Mouse (Mus musculus): ENCODE measurements around the gene Nav1.

The Nav1 gene

GRCm38 (mm10) chr1:135550886-135551285 lies 56.2 kb downstream of the Nav1 start:
- no peak for DNase-seq (ENCODE audit: low spot score in 2 of 2)

DNA sequence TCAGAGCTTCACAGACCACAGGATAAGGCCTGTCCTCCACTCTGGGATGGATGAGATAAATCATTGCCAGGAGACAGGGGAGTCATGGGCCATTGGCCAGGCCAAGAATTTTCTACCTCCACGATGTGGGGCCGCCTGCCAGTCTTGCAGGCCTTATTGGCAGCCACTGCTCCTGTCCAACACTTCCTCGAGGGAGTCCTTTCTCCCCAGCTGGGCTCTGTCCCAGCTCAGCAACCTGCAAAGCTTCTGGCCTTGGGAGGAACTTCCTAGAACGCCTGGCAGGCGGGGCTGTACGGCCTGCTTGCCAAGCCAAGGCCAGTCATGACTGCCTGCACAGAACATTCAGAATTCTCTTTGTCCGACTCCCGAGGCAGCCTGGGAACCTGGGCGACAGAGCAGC lies 58.3 kb downstream of the Nav1 start:
- DNase-seq (ENCODE audit: low spot score in 2 of 2) = peak; percentile 73 to 83

DNA sequence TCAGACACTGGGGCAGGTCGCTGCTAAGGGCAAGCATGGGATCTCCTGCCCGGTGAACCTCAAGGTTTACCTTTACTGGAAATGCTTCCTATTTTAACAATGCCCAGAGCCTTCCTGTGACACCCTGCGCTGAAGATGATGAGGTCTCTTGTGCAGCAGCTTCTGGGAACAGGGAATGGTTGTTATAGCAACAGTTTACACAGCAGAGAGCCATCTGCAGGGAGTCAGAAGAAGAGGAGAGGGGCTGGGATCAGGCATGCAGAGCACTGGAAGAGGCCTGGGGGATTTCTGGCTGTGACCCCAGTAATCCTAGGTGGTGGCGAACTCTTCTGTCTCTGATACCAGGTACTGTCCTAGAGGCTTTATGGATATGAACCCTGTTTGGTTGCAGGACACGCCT lies 61.0 kb downstream of the Nav1 start:
- no peak for DNase-seq (ENCODE audit: low spot score in 2 of 2)

DNA sequence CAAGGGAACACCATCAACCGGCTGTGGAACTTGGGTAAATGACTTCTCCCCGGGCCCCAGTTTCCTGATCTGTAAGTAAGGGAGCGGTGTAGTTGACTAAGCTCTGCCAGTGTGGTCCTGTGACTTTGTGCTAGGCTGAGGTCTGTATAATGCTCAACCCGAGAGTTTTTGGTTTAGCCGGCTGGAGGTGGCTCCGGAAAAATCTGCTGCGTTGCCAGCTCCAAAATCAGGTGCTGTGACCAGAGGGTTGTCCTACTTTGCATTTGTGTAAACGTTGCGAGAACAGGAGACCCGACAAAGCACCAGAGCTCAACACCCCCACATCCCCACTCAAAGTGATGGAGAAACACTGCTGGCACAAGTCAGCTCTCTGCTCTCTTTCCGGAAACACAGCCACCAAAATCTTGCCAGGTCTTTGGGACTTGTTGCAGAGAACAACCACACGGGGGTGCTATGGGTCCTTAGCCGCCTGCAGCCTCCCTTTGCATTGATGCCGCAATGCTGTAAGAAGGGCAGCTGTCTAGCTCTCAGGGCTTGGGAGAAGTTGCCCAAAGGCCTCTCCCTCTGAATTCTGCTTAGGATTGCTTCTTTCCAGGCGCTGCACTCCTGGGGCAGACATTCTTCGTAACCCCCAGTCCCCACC lies 62.5 kb downstream of the Nav1 start:
- DNase-seq (ENCODE audit: low spot score in 2 of 2) = peak; percentile 75 to 84

DNA sequence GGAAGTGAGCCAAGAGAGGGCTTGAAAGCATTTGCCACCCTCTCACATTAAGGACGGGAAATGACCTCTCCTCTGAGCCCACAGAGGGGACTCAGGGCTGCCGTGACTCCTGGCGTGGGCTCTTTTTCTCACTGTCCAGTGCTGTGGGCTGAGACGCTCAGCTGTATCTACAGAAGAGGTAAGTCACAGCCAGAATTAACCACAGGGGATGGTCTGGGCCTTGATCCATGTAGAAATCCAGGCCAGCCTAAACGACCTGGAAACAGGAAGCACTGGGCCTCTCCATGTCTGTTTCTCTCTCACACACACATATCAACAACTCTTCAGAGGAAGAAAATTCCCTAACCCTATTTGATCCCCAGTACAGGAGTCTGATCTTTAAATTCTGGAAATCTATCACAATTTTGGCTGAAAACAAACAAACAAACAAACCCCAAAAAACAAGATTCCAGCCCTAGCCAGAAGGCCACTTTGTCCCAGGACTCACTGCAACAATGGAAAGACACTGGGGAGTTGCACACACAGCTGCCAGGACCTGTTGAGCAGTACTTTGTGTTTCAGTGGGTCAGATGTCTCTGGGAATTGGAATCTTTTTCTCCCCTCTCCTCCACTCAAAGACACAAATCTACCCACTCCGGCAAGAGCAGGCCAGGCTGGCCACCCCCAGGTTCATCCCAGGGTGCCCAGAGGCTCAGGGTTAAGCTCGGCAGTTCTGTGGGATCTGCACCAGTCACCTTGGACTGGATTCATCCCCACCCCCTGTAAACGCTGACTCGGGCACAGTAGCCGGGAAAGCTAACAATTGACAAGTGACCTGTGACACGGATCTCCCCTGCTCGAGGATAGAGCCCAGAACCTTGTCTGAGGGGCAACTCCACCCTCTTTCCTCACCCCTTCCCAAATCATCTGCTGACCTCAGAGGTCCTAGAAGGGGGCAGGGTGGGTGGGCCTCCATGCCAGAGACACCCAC lies 64.0 kb downstream of the Nav1 start:
- DNase-seq (ENCODE audit: low spot score in 2 of 2) = no peak

GRCm38 (mm10) chr1:135542080-135542479 lies 65.0 kb downstream of the Nav1 start:
- DNase-seq (ENCODE audit: low spot score in 2 of 2) = no peak

- peak; percentile 85 to 93 for DNase-seq (ENCODE audit: low spot score in 2 of 2)
These were observed 66.8 kb downstream of the Nav1 start for GRCm38 (mm10) chr1:135540270-135540669.

- no peak for DNase-seq (ENCODE audit: low spot score in 2 of 2)
These were observed 68.4 kb downstream of the Nav1 start for GRCm38 (mm10) chr1:135538441-135539265.

- no peak for DNase-seq (ENCODE audit: low spot score in 2 of 2)
These were observed 70.3 kb downstream of the Nav1 start for GRCm38 (mm10) chr1:135536822-135537221.

GRCm38 (mm10) chr1:135536326-135536725 lies 70.8 kb downstream of the Nav1 start:
- DNase-seq (ENCODE audit: low spot score in 2 of 2) = no peak

DNA sequence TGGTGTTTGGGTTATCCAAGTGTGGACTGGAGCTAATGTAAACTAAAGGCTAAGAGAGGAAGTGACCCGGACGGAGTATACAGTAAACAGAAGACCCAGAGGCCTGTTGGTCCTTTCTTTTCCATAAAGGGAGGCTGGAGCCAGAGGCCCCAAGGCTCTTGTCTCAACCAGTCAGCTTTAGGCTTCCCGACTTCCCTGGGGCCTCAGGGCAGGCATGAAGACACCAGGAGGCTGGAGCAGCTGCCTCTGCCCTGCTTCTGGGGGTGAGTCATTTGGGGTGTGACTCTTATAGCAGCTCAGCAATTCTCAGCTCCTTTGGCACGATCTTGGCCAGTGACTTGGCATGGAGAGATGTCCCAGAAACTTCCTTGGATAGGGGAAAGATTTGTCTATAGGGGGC lies 71.8 kb downstream of the Nav1 start:
- DNase-seq (ENCODE audit: low spot score in 2 of 2) = no peak

- no peak for DNase-seq (ENCODE audit: low spot score in 2 of 2)
These were observed 72.3 kb downstream of the Nav1 start for GRCm38 (mm10) chr1:135534782-135535181.

DNA sequence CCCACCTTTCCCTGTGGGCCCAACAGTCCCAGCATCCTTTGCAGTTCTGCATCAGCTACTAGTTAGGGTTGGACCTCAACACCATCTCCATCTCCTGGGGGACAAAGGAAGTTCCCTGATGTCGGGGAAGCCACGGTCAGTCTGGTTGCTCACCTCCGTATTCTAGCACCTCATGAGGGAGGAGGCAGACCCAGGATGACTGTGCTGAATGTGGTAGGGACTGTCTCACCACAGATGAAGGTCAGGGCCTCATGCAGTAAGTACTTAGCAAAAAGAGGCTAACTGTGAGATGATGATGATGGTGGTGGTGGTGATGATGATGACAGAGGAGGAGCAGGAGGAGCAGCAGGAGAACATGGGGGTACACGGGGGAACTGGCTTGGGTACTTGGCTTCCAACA lies 73.0 kb downstream of the Nav1 start:
- no peak for DNase-seq (ENCODE audit: low spot score in 2 of 2)

DNA sequence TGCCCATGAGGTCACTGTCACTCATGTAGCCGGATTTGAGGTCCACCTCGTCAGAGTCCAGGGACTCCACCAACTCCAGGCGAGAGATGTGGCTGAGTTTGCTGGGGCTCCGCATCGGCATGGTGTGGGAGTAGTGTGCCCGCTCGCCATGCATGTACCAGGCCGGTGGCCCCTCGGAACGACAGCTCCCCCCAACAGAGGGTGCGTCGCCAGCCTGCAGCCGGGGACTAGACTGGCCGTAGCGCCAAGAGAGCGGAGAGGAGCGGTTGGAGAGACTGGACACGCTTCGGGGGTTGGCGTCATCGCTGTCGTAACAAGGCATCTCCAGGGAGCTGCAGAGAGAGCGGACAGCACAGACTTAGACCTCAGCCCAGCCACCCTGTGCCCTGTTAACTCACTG lies 74.7 kb downstream of the Nav1 start:
- no peak for DNase-seq (ENCODE audit: low spot score in 2 of 2)

DNA sequence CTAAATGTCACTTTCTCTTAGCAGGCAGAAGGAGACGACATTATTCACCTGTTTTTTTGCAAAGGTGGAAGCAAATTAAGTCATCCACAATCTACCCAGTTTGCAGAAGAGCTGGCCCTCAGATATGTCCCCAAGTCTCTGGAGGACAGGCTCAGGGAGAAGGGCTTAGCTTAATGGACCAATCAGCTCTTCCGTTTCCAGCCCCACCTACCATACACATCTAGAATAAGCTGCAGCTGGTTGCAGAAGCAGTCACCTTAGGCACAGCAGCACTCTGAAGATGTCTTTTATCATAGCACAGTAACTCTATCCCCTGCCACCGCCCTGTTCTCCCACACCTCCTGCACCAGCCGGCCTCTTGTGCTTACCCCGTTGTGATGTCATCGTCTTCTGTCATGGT lies 75.1 kb downstream of the Nav1 start:
- no peak for DNase-seq (ENCODE audit: low spot score in 2 of 2)

GRCm38 (mm10) chr1:135531081-135531480 lies 76.0 kb downstream of the Nav1 start:
- DNase-seq (ENCODE audit: low spot score in 2 of 2) = peak; percentile 65 to 75

- DNase-seq (ENCODE audit: low spot score in 2 of 2) = no peak
These were observed 82.6 kb downstream of the Nav1 start for GRCm38 (mm10) chr1:135524518-135524860.

GRCm38 (mm10) chr1:135523780-135524517 lies 83.1 kb downstream of the Nav1 start:
- no peak for DNase-seq (ENCODE audit: low spot score in 2 of 2)

DNA sequence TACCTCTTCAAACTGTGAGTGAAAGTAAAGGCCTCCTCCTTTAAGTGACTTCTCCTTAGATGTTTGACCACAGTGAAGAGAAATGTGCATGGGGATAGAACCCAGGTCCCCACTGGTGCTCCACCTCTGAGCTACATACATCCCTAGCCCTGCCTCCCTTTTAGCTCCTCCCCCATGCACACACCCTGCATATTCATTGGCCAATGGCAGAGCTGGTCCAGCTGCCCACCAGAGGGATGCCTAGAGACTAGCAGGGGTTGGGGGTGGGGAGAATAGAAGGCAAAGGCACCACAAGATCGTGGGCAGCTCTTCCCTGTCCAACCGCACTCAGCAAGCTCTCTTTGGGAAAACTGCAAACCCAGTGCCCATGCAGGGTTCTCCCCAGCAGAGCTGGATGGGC lies 83.8 kb downstream of the Nav1 start:
- DNase-seq (ENCODE audit: low spot score in 2 of 2) = no peak

- DNase-seq (ENCODE audit: low spot score in 2 of 2) = no peak
These were observed 86.4 kb downstream of the Nav1 start for GRCm38 (mm10) chr1:135520550-135521168.

- no peak for DNase-seq (ENCODE audit: low spot score in 2 of 2)
These were observed 88.4 kb downstream of the Nav1 start for GRCm38 (mm10) chr1:135518661-135519060.

Data from urinary bladder, postnatal 4 days (tissue).